Comparison of ENCODE assay signal across 29 mouse cellular contexts in the genomic region with DNA sequence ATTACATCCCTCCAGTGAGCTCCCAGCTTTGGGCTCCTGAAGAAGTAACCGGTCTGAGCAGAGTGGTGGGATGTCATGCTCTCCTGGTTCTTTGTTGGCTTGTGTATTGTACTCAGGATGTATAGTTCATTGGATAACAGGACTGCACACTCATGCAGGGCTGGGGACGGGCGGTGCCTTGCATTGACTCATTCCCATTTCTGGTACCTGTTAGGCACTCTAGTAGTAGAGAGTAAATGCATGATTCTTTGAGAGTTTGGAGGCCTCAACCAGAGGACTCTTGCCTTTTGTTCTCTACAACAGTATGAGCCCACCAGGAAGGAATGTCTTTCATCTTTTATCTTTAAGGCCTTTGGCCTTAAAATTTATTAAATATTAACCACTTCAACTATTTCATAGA. TPM values are rescaled to one million over a fixed set of nuclear protein-coding genes. Genes with fewer than 3 reads are reported as not detected.
"Had no signal": no experiment of that assay in that cellular context is flagged by ENCODE, and none has a peak within 500 bp of the region (broad histone marks: within the 10 kb centered on the region; RNA-seq: fewer than 3 reads in every experiment).

No protein-coding gene starts in this region.

- H3K4me1 ChIP-seq: kidney, embryonic 15.5 days; midbrain, embryonic 12.5 days; neural tube, embryonic 12.5 days; neural tube, embryonic 15.5 days had no signal

- ATAC-seq: midbrain, embryonic 15.5 days had no signal

- H3K9ac ChIP-seq: kidney, embryonic 15.5 days; liver, embryonic 13.5 days; midbrain, embryonic 12.5 days; midbrain, embryonic 15.5 days; neural tube, embryonic 12.5 days; neural tube, embryonic 15.5 days had no signal

- H3K36me3 ChIP-seq: liver, embryonic 13.5 days; midbrain, embryonic 12.5 days; midbrain, embryonic 15.5 days; neural tube, embryonic 12.5 days; neural tube, embryonic 15.5 days had no signal

- H3K4me2 ChIP-seq: kidney, embryonic 15.5 days; liver, embryonic 13.5 days; midbrain, embryonic 12.5 days; midbrain, embryonic 15.5 days; neural tube, embryonic 12.5 days; neural tube, embryonic 15.5 days had no signal

- H3K27me3 ChIP-seq: kidney, embryonic 15.5 days; liver, embryonic 13.5 days; midbrain, embryonic 12.5 days; midbrain, embryonic 15.5 days; neural tube, embryonic 12.5 days; neural tube, embryonic 15.5 days had no signal

- H3K9me3 ChIP-seq: kidney, embryonic 15.5 days; liver, embryonic 13.5 days; midbrain, embryonic 12.5 days; midbrain, embryonic 15.5 days; neural tube, embryonic 12.5 days; neural tube, embryonic 15.5 days had no signal

- DNase-seq: kidney, adult 11 months; kidney, adult 8-10 months; kidney, postnatal 10 days; kidney, postnatal 36 days; layer of hippocampus, adult 9-11 months; liver, embryonic 13.5 days; lung, adult 2 months; retina, postnatal 1 day; thymus, adult 18-20 months; thymus, postnatal 36 days had no signal

- H3K27ac ChIP-seq: kidney, embryonic 15.5 days; liver, embryonic 13.5 days; macrophage; midbrain, embryonic 12.5 days; midbrain, embryonic 15.5 days; neural tube, embryonic 12.5 days; neural tube, embryonic 15.5 days had no signal

- H3K4me3 ChIP-seq: kidney, embryonic 15.5 days; liver, embryonic 13.5 days; midbrain, embryonic 12.5 days; midbrain, embryonic 15.5 days; neural tube, embryonic 12.5 days; neural tube, embryonic 15.5 days had no signal

RNA-seq across cellular contexts. Expression of a gene that starts 10.8 kb away (rescaled TPM):
- total RNA-seq: liver, adult 2 months had no signal
- polyA plus RNA-seq: kidney, embryonic 15.5 days; liver, adult 2 months; liver, embryonic 13.5 days; liver, embryonic 16.5 days; lung, adult 2 months; lung, embryonic 16.5 days; midbrain, embryonic 12.5 days; midbrain, embryonic 15.5 days; neural tube, embryonic 12.5 days; neural tube, embryonic 15.5 days; small intestine, adult 2 months; spleen, adult 2 months; testis, adult 2 months had no signal

RNA-seq across cellular contexts. Expression of a gene that starts 17.8 kb away (rescaled TPM):
- total RNA-seq: layer of hippocampus, adult 18-20 months; layer of hippocampus, postnatal 25 days; left cerebral cortex, adult 18-20 months; liver, adult 2 months; megakaryocyte, adult 5-6 weeks had no signal
- polyA plus RNA-seq: limb, embryonic 11.5 days; limb, embryonic 14.5 days; liver, adult 2 months; liver, embryonic 13.5 days; liver, embryonic 16.5 days; lung, adult 2 months; lung, embryonic 16.5 days; macrophage; midbrain, embryonic 12.5 days; midbrain, embryonic 15.5 days; neural tube, embryonic 12.5 days; neural tube, embryonic 15.5 days; small intestine, adult 2 months; spleen, adult 2 months; urinary bladder, adult 2 months had no signal
